Mouse (Mus musculus): ENCODE data around the gene Fpr-rs4. TPM values are rescaled to one million over a fixed set of nuclear protein-coding genes. Genes with fewer than 3 reads are reported as not detected.

Fpr-rs4 gene
- not detected in 2 replicates for polyA plus RNA-seq (2012; rRNA removed)

DNA sequence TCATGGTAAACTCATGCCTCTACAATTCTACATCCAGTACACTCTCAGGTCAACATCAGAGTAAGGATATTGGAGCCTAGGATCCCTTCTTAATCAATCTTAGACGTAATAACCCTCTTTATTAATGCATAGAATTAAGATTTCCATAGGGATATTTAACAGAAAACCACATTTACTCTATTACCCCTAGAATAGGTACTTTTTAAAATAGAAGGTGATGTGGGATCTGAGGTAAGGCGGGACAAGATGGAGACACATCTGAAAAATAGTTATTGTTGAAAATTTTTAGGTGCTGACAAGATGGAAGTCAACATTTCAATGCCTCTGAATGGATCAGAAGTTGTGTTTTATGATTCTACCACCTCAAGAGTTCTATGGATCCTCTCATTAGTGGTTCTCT, at the start of gene Fpr-rs4:
Gene Fpr-rs4, plus strand, starts transcription at position 301 of the 400 bp plus-strand sequence.

DNA sequence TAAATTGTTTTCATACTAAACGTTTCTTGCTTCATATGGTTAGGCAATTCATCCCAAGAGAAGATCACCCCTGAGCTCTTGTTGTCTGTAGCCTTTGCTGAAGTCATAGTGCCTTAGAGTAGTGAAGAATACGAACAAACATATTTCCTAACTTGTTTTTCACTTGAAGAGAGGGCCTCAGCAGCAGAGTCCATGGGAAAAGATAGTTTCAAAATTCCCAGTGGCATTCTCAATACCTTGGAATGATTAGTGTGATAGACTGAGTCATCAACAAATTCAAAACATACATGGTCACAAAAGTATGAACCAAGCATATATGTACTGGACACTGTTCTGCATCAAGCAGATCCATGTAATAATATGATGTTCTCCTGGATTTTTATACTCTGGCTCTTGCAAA, 27.6 kb downstream of the Fpr-rs4 start, which contains the start of gene Vmn2r124:
Gene Vmn2r124, plus strand, starts transcription at position 301 of the 400 bp plus-strand sequence.

Other genes with a start within 250 kb of the Fpr-rs4 start
- gene Spaca6, start 194.6 kb upstream of the Fpr-rs4 start, polyA plus RNA-seq (2012; rRNA removed), result 50.8 and 53.0 TPM in 2 replicates
- 0.63 and 1.5 TPM in 2 replicates for gene Has1, start 166.5 kb upstream of the Fpr-rs4 start, polyA plus RNA-seq (2012; rRNA removed)
- 0.11 and 0.14 TPM in 2 replicates for gene Fpr1, start 137.8 kb upstream of the Fpr-rs4 start, polyA plus RNA-seq (2012; rRNA removed)
- 0.48 and 0.72 TPM in 2 replicates for gene Fpr2, start 133.9 kb upstream of the Fpr-rs4 start, polyA plus RNA-seq (2012; rRNA removed)
- gene Fpr3, start 133.9 kb upstream of the Fpr-rs4 start, polyA plus RNA-seq (2012; rRNA removed), result not detected in 2 replicates
- not detected in 2 replicates for gene Vmn2r124, start 27.7 kb downstream of the Fpr-rs4 start, polyA plus RNA-seq (2012; rRNA removed)
- gene Vmn2r91, start 63.3 kb downstream of the Fpr-rs4 start, polyA plus RNA-seq (2012; rRNA removed), result not detected in 2 replicates
- not detected in 2 replicates for gene Vmn2r92, start 130.2 kb downstream of the Fpr-rs4 start, polyA plus RNA-seq (2012; rRNA removed)